Mouse (Mus musculus): Measurements from ENCODE around the gene Rad51d. TPM values are rescaled to one million over a fixed set of nuclear protein-coding genes. Genes with fewer than 3 reads are reported as not detected.
"Not testable (repeated sequence)": the region's sequence is repeated elsewhere in the genome, so short reads cannot be mapped to it uniquely, and the experiment has no call there.

The Rad51d gene
- total RNA-seq (2014; rRNA removed) (4.0 and 5.0 TPM in 2 replicates), polyA plus RNA-seq (2012; rRNA removed) (8.1 and 9.0 TPM in 2 replicates)

DNA sequence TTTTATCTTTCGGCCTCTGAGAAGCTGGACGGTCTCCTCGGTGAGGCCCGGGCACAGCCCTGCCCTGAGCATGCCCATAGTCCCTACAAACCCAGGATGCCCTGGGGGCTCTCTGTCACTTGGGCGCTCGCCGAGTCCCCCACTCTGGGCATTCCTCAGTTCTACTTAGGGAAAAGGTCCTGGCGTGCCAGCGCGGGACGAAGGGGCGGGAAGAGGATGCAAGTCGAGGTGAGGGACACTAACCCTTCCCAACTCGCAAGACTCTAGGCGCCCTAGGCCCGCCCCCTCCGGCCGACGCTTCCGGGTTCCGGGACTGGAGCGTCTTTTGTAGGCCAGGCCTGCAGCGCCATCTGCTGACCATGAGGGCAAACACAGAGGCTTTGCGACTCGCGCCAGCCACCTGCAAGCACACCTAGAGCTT, at the start of gene Rad51d:
Gene Rad51d, minus strand, starts transcription at position 273 of the 421 bp plus-strand sequence.
- 0% methylated on average over 26 of the region's 26 CpGs for WGBS
- H3K9ac ChIP-seq (ENCODE audit: low read depth, low read length) = peak within 1 kb of the TSS; percentile 65
- no peaks in the 10 kb centered on the region for H3K27me3 ChIP-seq (ENCODE audit: control insufficient read depth, insufficient read depth, low read length)
- no peaks in the 10 kb centered on the region for H3K36me3 ChIP-seq (ENCODE audit: control insufficient read depth, insufficient read depth, low read length)
- peak; percentile 95 for TF ChIP-seq CTCF (IDR thresholded peaks at IDR 0.05; ENCODE audit: low read depth, low read length)
- TF ChIP-seq POLR2A (IDR thresholded peaks at IDR 0.05; ENCODE audit: extremely low read depth, insufficient read depth, low read length) = peak; percentile 55; the same call in 1 of the 2 replicates
- DNase-seq (ENCODE audit: extremely low read depth, low read depth, low spot score) = peak; percentile 81
- H3K4me1 ChIP-seq (ENCODE audit: control insufficient read depth, insufficient read depth, low read length) = peaks cover 5% of the 10 kb centered on the region
- H3K4me3 ChIP-seq (ENCODE audit: insufficient read depth, low read depth, low read length) = peak within 1 kb of the TSS; percentile 60
- peak within 1 kb of the TSS; percentile 57 for H3K27ac ChIP-seq (replicated peaks; ENCODE audit: insufficient read depth, low read depth, low read length)
- no peaks in the 10 kb centered on the region; the same call in 1 of the 2 replicates for H3K79me2 ChIP-seq (ENCODE audit: control insufficient read depth, insufficient read depth, low read length)

- H3K9ac ChIP-seq (ENCODE audit: low read depth, low read length) = peak overlapping the region; percentile 29; the same call in 1 of the 2 replicates
- peak overlapping the region; percentile 46; the same call in 1 of the 2 replicates for H3K4me3 ChIP-seq (ENCODE audit: insufficient read depth, low read depth, low read length)
- H3K27me3 ChIP-seq (ENCODE audit: control insufficient read depth, insufficient read depth, low read length) = peaks cover 17% of the 10 kb centered on the region
- no peak for DNase-seq (ENCODE audit: extremely low read depth, low read depth, low spot score)
- no peaks in the 10 kb centered on the region for H3K36me3 ChIP-seq (ENCODE audit: control insufficient read depth, insufficient read depth, low read length)
- TF ChIP-seq CTCF (IDR thresholded peaks at IDR 0.05; ENCODE audit: low read depth, low read length) (no peak), POLR2A (IDR thresholded peaks at IDR 0.05; ENCODE audit: extremely low read depth, insufficient read depth, low read length) (no peak)
- H3K79me2 ChIP-seq (ENCODE audit: control insufficient read depth, insufficient read depth, low read length) = no peaks in the 10 kb centered on the region
- H3K27ac ChIP-seq (replicated peaks; ENCODE audit: insufficient read depth, low read depth, low read length) = no peak overlapping the region
- 4% methylated on average over 29 of the region's 29 CpGs for WGBS
- H3K4me1 ChIP-seq (ENCODE audit: control insufficient read depth, insufficient read depth, low read length) = peaks cover 8% of the 10 kb centered on the region
These were observed 42.8 kb upstream of the Rad51d start for GRCm38 (mm10) chr11:82933186-82933585.

GRCm38 (mm10) chr11:82931671-82932450, 41.4 kb upstream of the Rad51d start:
- WGBS = 2% methylated on average over 111 of the region's 119 CpGs

GRCm38 (mm10) chr11:82931161-82931560, 40.7 kb upstream of the Rad51d start:
- peak overlapping the region; percentile 54; the same call in 1 of the 2 replicates for H3K9ac ChIP-seq (ENCODE audit: low read depth, low read length)

More at GRCm38 (mm10) chr11:82931671-82932450, 41.4 kb upstream of the Rad51d start:
- Histone ChIP-seq H3K9ac (ENCODE audit: low read depth, low read length) (peak overlapping the region; percentile 54), H3K27me3 (ENCODE audit: control insufficient read depth, insufficient read depth, low read length) (peaks cover 17% of the 10 kb centered on the region), H3K4me3 (ENCODE audit: insufficient read depth, low read depth, low read length) (peak overlapping the region; percentile 44)
- H3K4me1 ChIP-seq (ENCODE audit: control insufficient read depth, insufficient read depth, low read length); H3K27ac ChIP-seq (replicated peaks; ENCODE audit: insufficient read depth, low read depth, low read length); H3K79me2 ChIP-seq (ENCODE audit: control insufficient read depth, insufficient read depth, low read length); DNase-seq (ENCODE audit: extremely low read depth, low read depth, low spot score); H3K36me3 ChIP-seq (ENCODE audit: control insufficient read depth, insufficient read depth, low read length): not testable (repeated sequence)

DNA sequence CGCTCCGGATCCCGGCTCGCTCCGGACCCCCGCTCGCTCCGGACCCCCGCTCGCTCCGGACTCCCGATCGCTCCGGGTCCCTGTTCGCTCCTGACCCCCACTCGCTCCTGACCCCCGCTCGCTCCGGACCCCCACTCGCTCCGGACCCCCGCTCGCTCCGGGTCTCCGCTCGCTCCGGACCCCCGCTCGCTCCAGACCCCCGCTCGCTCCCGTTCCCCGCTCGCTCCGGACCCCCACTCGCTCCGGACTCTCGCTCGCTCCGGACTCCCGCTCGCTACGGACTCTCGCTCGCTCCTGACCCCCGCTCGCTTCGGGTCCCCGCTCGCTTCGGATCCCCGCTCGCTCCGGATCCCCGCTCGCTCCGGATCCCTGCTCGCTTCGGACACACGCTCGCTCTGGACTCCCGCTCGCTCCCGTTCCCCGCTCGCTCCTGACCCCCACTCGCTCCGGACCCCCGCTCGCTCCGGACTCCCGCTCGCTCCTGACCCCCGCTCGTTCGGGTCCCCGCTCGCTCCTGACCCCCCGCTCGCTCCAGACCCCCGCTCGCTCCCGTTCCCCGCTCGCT, 40.1 kb upstream of the Rad51d start:
- H3K4me1 ChIP-seq (ENCODE audit: control insufficient read depth, insufficient read depth, low read length); H3K79me2 ChIP-seq (ENCODE audit: control insufficient read depth, insufficient read depth, low read length); H3K27ac ChIP-seq (replicated peaks; ENCODE audit: insufficient read depth, low read depth, low read length); DNase-seq (ENCODE audit: extremely low read depth, low read depth, low spot score); H3K36me3 ChIP-seq (ENCODE audit: control insufficient read depth, insufficient read depth, low read length): not testable (repeated sequence)
- peaks cover 13% of the 10 kb centered on the region for H3K27me3 ChIP-seq (ENCODE audit: control insufficient read depth, insufficient read depth, low read length)
- peak overlapping the region; percentile 10; the same call in 1 of the 2 replicates for H3K9ac ChIP-seq (ENCODE audit: low read depth, low read length)
- peak overlapping the region; percentile 13; the same call in 1 of the 2 replicates for H3K4me3 ChIP-seq (ENCODE audit: insufficient read depth, low read depth, low read length)
- WGBS = 4% methylated on average over 66 of the region's 85 CpGs

More at GRCm38 (mm10) chr11:82931161-82931560, 40.7 kb upstream of the Rad51d start:
- H3K4me3 ChIP-seq (ENCODE audit: insufficient read depth, low read depth, low read length) = peak overlapping the region; percentile 29; the same call in 1 of the 2 replicates
- H3K36me3 ChIP-seq (ENCODE audit: control insufficient read depth, insufficient read depth, low read length); H3K27ac ChIP-seq (replicated peaks; ENCODE audit: insufficient read depth, low read depth, low read length); H3K79me2 ChIP-seq (ENCODE audit: control insufficient read depth, insufficient read depth, low read length); DNase-seq (ENCODE audit: extremely low read depth, low read depth, low spot score); H3K4me1 ChIP-seq (ENCODE audit: control insufficient read depth, insufficient read depth, low read length): not testable (repeated sequence)
- peaks cover 14% of the 10 kb centered on the region for H3K27me3 ChIP-seq (ENCODE audit: control insufficient read depth, insufficient read depth, low read length)
- WGBS = 3% methylated on average over 53 of the region's 63 CpGs

GRCm38 (mm10) chr11:82929633-82929950, 39.2 kb upstream of the Rad51d start:
- TF ChIP-seq POLR2A (IDR thresholded peaks at IDR 0.05; ENCODE audit: extremely low read depth, insufficient read depth, low read length) = no peak
- Histone ChIP-seq H3K27me3 (ENCODE audit: control insufficient read depth, insufficient read depth, low read length) (peaks cover 9% of the 10 kb centered on the region), H3K36me3 (ENCODE audit: control insufficient read depth, insufficient read depth, low read length) (no peaks in the 10 kb centered on the region), H3K79me2 (ENCODE audit: control insufficient read depth, insufficient read depth, low read length) (no peaks in the 10 kb centered on the region), H3K27ac (replicated peaks; ENCODE audit: insufficient read depth, low read depth, low read length) (no peak overlapping the region), H3K9ac (ENCODE audit: low read depth, low read length) (no peak overlapping the region), H3K4me3 (ENCODE audit: insufficient read depth, low read depth, low read length) (no peak overlapping the region), H3K4me1 (ENCODE audit: control insufficient read depth, insufficient read depth, low read length) (peaks cover 8% of the 10 kb centered on the region)
- WGBS = 23% methylated on average over 3 of the region's 3 CpGs
- peak; percentile 76 for DNase-seq (ENCODE audit: extremely low read depth, low read depth, low spot score)

Data from liver, adult 2 months (tissue).